Comparison of ENCODE assay signal across 18 mouse cellular contexts in genomic region chr1:180319895-180320294, GRCm38 (mm10). TPM values are rescaled to one million over a fixed set of nuclear protein-coding genes. Genes with fewer than 3 reads are reported as not detected.
DNase-seq lines count a peak whose midpoint lies in the region; ATAC-seq lines count a peak whose summit lies in the region.
"Had no signal": no experiment of that assay in that cellular context is flagged by ENCODE, and none has a peak within 500 bp of the region (broad histone marks: within the 10 kb centered on the region; RNA-seq: fewer than 3 reads in every experiment).

No protein-coding gene starts in this region.

- no peaks in the 10 kb centered on the region for H3K9me3 ChIP-seq in forebrain, embryonic 11.5 days (ENCODE audit: control insufficient read depth, low read length)
- no peaks in the 10 kb centered on the region for H3K9me3 ChIP-seq in forebrain, embryonic 14.5 days (replicated peaks; ENCODE audit: control insufficient read depth, low read length)
- no peaks in the 10 kb centered on the region for H3K9me3 ChIP-seq in midbrain, embryonic 10.5 days (replicated peaks)
- no peaks in the 10 kb centered on the region for H3K9me3 ChIP-seq in midbrain, embryonic 13.5 days
- no peaks in the 10 kb centered on the region for H3K9me3 ChIP-seq in limb, embryonic 12.5 days
- H3K9me3 ChIP-seq: embryonic facial prominence, embryonic 15.5 days; hindbrain, embryonic 12.5 days had no signal

- H3K36me3 ChIP-seq in forebrain, embryonic 11.5 days (ENCODE audit: control insufficient read depth, insufficient read depth, low read length): no peaks in the 10 kb centered on the region
- no peaks in the 10 kb centered on the region for H3K36me3 ChIP-seq in forebrain, embryonic 14.5 days (ENCODE audit: control insufficient read depth, insufficient read depth, low read length)
- H3K36me3 ChIP-seq in midbrain, embryonic 10.5 days: no peaks in the 10 kb centered on the region
- H3K36me3 ChIP-seq in midbrain, embryonic 13.5 days: no peaks in the 10 kb centered on the region
- no peaks in the 10 kb centered on the region for H3K36me3 ChIP-seq in limb, embryonic 12.5 days
- H3K36me3 ChIP-seq: embryonic facial prominence, embryonic 15.5 days; hindbrain, embryonic 12.5 days had no signal

- H3K4me3 ChIP-seq in forebrain, embryonic 11.5 days (ENCODE audit: low read depth, low read length): no peak overlapping the region
- no peak overlapping the region for H3K4me3 ChIP-seq in forebrain, embryonic 14.5 days (ENCODE audit: low read depth, low read length)
- H3K4me3 ChIP-seq in midbrain, embryonic 10.5 days: no peak overlapping the region
- H3K4me3 ChIP-seq in midbrain, embryonic 13.5 days (replicated peaks): no peak overlapping the region
- no peak overlapping the region for H3K4me3 ChIP-seq in limb, embryonic 12.5 days (replicated peaks)
- H3K4me3 ChIP-seq: embryonic facial prominence, embryonic 15.5 days; hindbrain, embryonic 12.5 days; myocyte had no signal

- no peaks in the 10 kb centered on the region for H3K27me3 ChIP-seq in forebrain, embryonic 11.5 days (ENCODE audit: control insufficient read depth, insufficient read depth, low read length)
- no peaks in the 10 kb centered on the region for H3K27me3 ChIP-seq in forebrain, embryonic 14.5 days (replicated peaks; ENCODE audit: control insufficient read depth, insufficient read depth, low read length)
- peaks cover 15% of the 10 kb centered on the region; the same call in 1 of the 2 replicates for H3K27me3 ChIP-seq in midbrain, embryonic 10.5 days (ENCODE audit: low read depth, poor library complexity, severe bottlenecking)
- no peaks in the 10 kb centered on the region for H3K27me3 ChIP-seq in midbrain, embryonic 13.5 days
- no peaks in the 10 kb centered on the region for H3K27me3 ChIP-seq in limb, embryonic 12.5 days
- H3K27me3 ChIP-seq: embryonic facial prominence, embryonic 15.5 days; hindbrain, embryonic 12.5 days had no signal

- DNase-seq in forebrain, embryonic 11.5 days (ENCODE audit: low spot score): no peak
- no peak for DNase-seq in forebrain, embryonic 14.5 days (ENCODE audit: low spot score)
- peak; percentile 43 for DNase-seq in midbrain, embryonic 10.5 days (ENCODE audit: low spot score)
- DNase-seq in embryo, embryonic 9.5 days (ENCODE audit: extremely low spot score): peak; percentile 56
- no peak for DNase-seq in spleen, postnatal 10 days (ENCODE audit: low spot score in 2 of 2)
- DNase-seq in adipocyte (ENCODE audit: low spot score): no peak
- DNase-seq: adrenal gland, adult 2 months; cerebellum, adult 2 months; gastrocnemius, postnatal 36 days; kidney, postnatal 14 days; lung, adult 18-20 months; right cerebral cortex, postnatal 25 days; thymus, postnatal 36 days had no signal

- 10% methylated on average over 10 of the region's 10 CpGs for WGBS in forebrain, embryonic 11.5 days
- 9% methylated on average over 10 of the region's 10 CpGs for WGBS in forebrain, embryonic 14.5 days
- WGBS in midbrain, embryonic 10.5 days: 12% methylated on average over 10 of the region's 10 CpGs
- 5% methylated on average over 10 of the region's 10 CpGs for WGBS in midbrain, embryonic 13.5 days
- WGBS in limb, embryonic 12.5 days: 7% methylated on average over 10 of the region's 10 CpGs

- H3K27ac ChIP-seq in forebrain, embryonic 11.5 days (ENCODE audit: low read depth, low read length): no peak overlapping the region
- no peak overlapping the region for H3K27ac ChIP-seq in forebrain, embryonic 14.5 days (ENCODE audit: low read depth, low read length)
- no peak overlapping the region for H3K27ac ChIP-seq in midbrain, embryonic 10.5 days (replicated peaks)
- H3K27ac ChIP-seq in midbrain, embryonic 13.5 days: no peak overlapping the region
- no peak overlapping the region for H3K27ac ChIP-seq in limb, embryonic 12.5 days
- H3K27ac ChIP-seq: embryonic facial prominence, embryonic 15.5 days; hindbrain, embryonic 12.5 days had no signal

- peak; percentile 58; the same call in 1 of the 2 replicates for ATAC-seq in forebrain, embryonic 11.5 days (replicated peaks; ENCODE audit: low FRiP score)
- no peak for ATAC-seq in forebrain, embryonic 14.5 days
- ATAC-seq in midbrain, embryonic 13.5 days: no peak; the same call in 1 of the 2 replicates
- ATAC-seq in limb, embryonic 12.5 days (ENCODE audit: insufficient number of reproducible peaks, insufficient read depth, low FRiP score, low TSS enrichment, low read depth): peak; percentile 89

- H3K4me2 ChIP-seq in forebrain, embryonic 11.5 days (ENCODE audit: low read depth, low read length, severe bottlenecking): no peak overlapping the region
- H3K4me2 ChIP-seq in forebrain, embryonic 14.5 days (ENCODE audit: low read length): no peak overlapping the region
- H3K4me2 ChIP-seq in midbrain, embryonic 13.5 days (replicated peaks): no peak overlapping the region
- peak overlapping the region; percentile 31 for H3K4me2 ChIP-seq in limb, embryonic 12.5 days
- H3K4me2 ChIP-seq: embryonic facial prominence, embryonic 15.5 days; hindbrain, embryonic 12.5 days had no signal

- H3K9ac ChIP-seq in forebrain, embryonic 11.5 days (ENCODE audit: low read length): no peak overlapping the region
- no peak overlapping the region for H3K9ac ChIP-seq in forebrain, embryonic 14.5 days (ENCODE audit: low read length)
- no peak overlapping the region for H3K9ac ChIP-seq in midbrain, embryonic 13.5 days (replicated peaks)
- H3K9ac ChIP-seq in limb, embryonic 12.5 days (replicated peaks): no peak overlapping the region
- H3K9ac ChIP-seq: embryonic facial prominence, embryonic 15.5 days; hindbrain, embryonic 12.5 days had no signal

- H3K4me1 ChIP-seq in forebrain, embryonic 11.5 days (replicated peaks; ENCODE audit: control insufficient read depth, insufficient read depth, low read length): no peaks in the 10 kb centered on the region
- H3K4me1 ChIP-seq in forebrain, embryonic 14.5 days (ENCODE audit: control insufficient read depth, insufficient read depth, low read length): no peaks in the 10 kb centered on the region
- H3K4me1 ChIP-seq in midbrain, embryonic 10.5 days: peaks cover 9% of the 10 kb centered on the region
- H3K4me1 ChIP-seq in midbrain, embryonic 13.5 days (replicated peaks): peaks cover 3% of the 10 kb centered on the region; the same call in 1 of the 2 replicates
- H3K4me1 ChIP-seq in limb, embryonic 12.5 days (replicated peaks): peaks cover 9% of the 10 kb centered on the region; the same call in 1 of the 2 replicates
- H3K4me1 ChIP-seq: embryonic facial prominence, embryonic 15.5 days had no signal

RNA-seq across cellular contexts. Expression of gene Itpkb, which starts 10.4 kb away (rescaled TPM):
- polyA plus RNA-seq in forebrain, embryonic 11.5 days (2014; fragmentation: Nextera tagmentation; extraction: Ambion mirVana): 3.0 and 3.2 TPM in 2 replicates
- 1.3 and 1.5 TPM in 2 replicates for polyA plus RNA-seq in forebrain, embryonic 14.5 days (2014; fragmentation: Nextera tagmentation; extraction: Ambion mirVana)
- polyA plus RNA-seq in midbrain, embryonic 10.5 days (2016; fragmentation: Nextera tagmentation; extraction: Ambion mirVana): 2.2 and 2.8 TPM in 2 replicates
- 2.2 and 2.5 TPM in 2 replicates for polyA plus RNA-seq in midbrain, embryonic 13.5 days (2015; fragmentation: Nextera tagmentation; extraction: Ambion mirVana)
- polyA plus RNA-seq in limb, embryonic 12.5 days (2016; fragmentation: Nextera tagmentation; extraction: Ambion mirVana): 13.9 and 14.5 TPM in 2 replicates

RNA-seq across cellular contexts. Expression of gene Psen2, which starts 56.7 kb away (rescaled TPM):
- 5.7 and 6.1 TPM in 2 replicates for polyA plus RNA-seq in forebrain, embryonic 11.5 days (2014; fragmentation: Nextera tagmentation; extraction: Ambion mirVana)
- 8.6 and 11.2 TPM in 2 replicates for polyA plus RNA-seq in forebrain, embryonic 14.5 days (2014; fragmentation: Nextera tagmentation; extraction: Ambion mirVana)
- 6.2 and 6.5 TPM in 2 replicates for polyA plus RNA-seq in midbrain, embryonic 10.5 days (2016; fragmentation: Nextera tagmentation; extraction: Ambion mirVana)
- 10.7 and 11.1 TPM in 2 replicates for polyA plus RNA-seq in midbrain, embryonic 13.5 days (2015; fragmentation: Nextera tagmentation; extraction: Ambion mirVana)
- 10.3 and 10.7 TPM in 2 replicates for polyA plus RNA-seq in limb, embryonic 12.5 days (2016; fragmentation: Nextera tagmentation; extraction: Ambion mirVana)

Comparison
In these comparisons a context has a peak if more than half of its experiments do, and no peak if none do; other contexts are left out.
1. ATAC-seq: peak in forebrain, embryonic 11.5 days (single experiment) and limb, embryonic 12.5 days (single experiment); none in forebrain, embryonic 14.5 days (single experiment) and midbrain, embryonic 13.5 days (single experiment).
2. DNase-seq: peak in midbrain, embryonic 10.5 days (single experiment) and embryo, embryonic 9.5 days (single experiment); none in forebrain, embryonic 11.5 days (single experiment), forebrain, embryonic 14.5 days (single experiment), spleen, postnatal 10 days (0 of 2) and adipocyte (single experiment).